In genomic region chr8:3492901-3493844, GRCm38 (mm10) we compare ENCODE assay signal across 8 mouse cellular contexts. TPM values are rescaled to one million over a fixed set of nuclear protein-coding genes. Genes with fewer than 3 reads are reported as not detected.
DNase-seq lines count a peak whose midpoint lies in the region; ATAC-seq and TF ChIP-seq lines count a peak whose summit lies in the region.

Gene Zfp358, plus strand, starts transcription at chr8:3493138.

- peak within 1 kb of the TSS; percentile 87 for H3K4me3 ChIP-seq in forebrain, embryonic 12.5 days (replicated peaks)
- H3K4me3 ChIP-seq in heart, embryonic 16.5 days (ENCODE audit: low read length), result peak within 1 kb of the TSS; percentile 98
- peak within 1 kb of the TSS; percentile 78 for H3K4me3 ChIP-seq in liver, postnatal 0 days (ENCODE audit: low read depth, low read length)
- H3K4me3 ChIP-seq in neural tube, embryonic 13.5 days, result peak within 1 kb of the TSS; percentile 72
- peak within 1 kb of the TSS; percentile 91 for H3K4me3 ChIP-seq in stomach, postnatal 0 days (ENCODE audit: low read depth, low read length)

- H3K9ac ChIP-seq in forebrain, embryonic 12.5 days, result peak within 1 kb of the TSS; percentile 93
- H3K9ac ChIP-seq in heart, embryonic 16.5 days (ENCODE audit: low read length), result peak within 1 kb of the TSS; percentile 100
- peak within 1 kb of the TSS; percentile 91 for H3K9ac ChIP-seq in liver, postnatal 0 days (replicated peaks)
- peak within 1 kb of the TSS; percentile 95 for H3K9ac ChIP-seq in neural tube, embryonic 13.5 days
- H3K9ac ChIP-seq in stomach, postnatal 0 days (ENCODE audit: low read length), result peak within 1 kb of the TSS; percentile 97

- peak; percentile 94 for ATAC-seq in forebrain, embryonic 12.5 days (ENCODE audit: low FRiP score)
- ATAC-seq in heart, embryonic 16.5 days (replicated peaks; ENCODE audit: extremely low read depth, insufficient read depth, low FRiP score), result peak; percentile 92
- peak; percentile 87 for ATAC-seq in liver, postnatal 0 days
- peak; percentile 91 for ATAC-seq in neural tube, embryonic 13.5 days (ENCODE audit: low read depth)
- ATAC-seq in stomach, postnatal 0 days (ENCODE audit: low FRiP score, low TSS enrichment), result peak; percentile 91

- H3K27me3 ChIP-seq in forebrain, embryonic 12.5 days, result no peaks in the 10 kb centered on the region
- no peaks in the 10 kb centered on the region for H3K27me3 ChIP-seq in heart, embryonic 16.5 days (ENCODE audit: control insufficient read depth, insufficient read depth, low read length)
- no peaks in the 10 kb centered on the region for H3K27me3 ChIP-seq in liver, postnatal 0 days (ENCODE audit: insufficient read depth, low read length)
- no peaks in the 10 kb centered on the region for H3K27me3 ChIP-seq in neural tube, embryonic 13.5 days
- H3K27me3 ChIP-seq in stomach, postnatal 0 days (ENCODE audit: control insufficient read depth, insufficient read depth, low read length), result no peaks in the 10 kb centered on the region

- H3K36me3 ChIP-seq in forebrain, embryonic 12.5 days (replicated peaks), result peaks cover 35% of the 10 kb centered on the region
- peaks cover 24% of the 10 kb centered on the region for H3K36me3 ChIP-seq in heart, embryonic 16.5 days (ENCODE audit: control insufficient read depth, insufficient read depth)
- peaks cover 11% of the 10 kb centered on the region for H3K36me3 ChIP-seq in liver, postnatal 0 days (replicated peaks; ENCODE audit: insufficient read depth, low read length)
- H3K36me3 ChIP-seq in neural tube, embryonic 13.5 days, result peaks cover 34% of the 10 kb centered on the region
- peaks cover 15% of the 10 kb centered on the region for H3K36me3 ChIP-seq in stomach, postnatal 0 days (ENCODE audit: control insufficient read depth, insufficient read depth, low read length)

- peaks cover 11% of the 10 kb centered on the region; the same call in 1 of the 2 replicates for H3K9me3 ChIP-seq in forebrain, embryonic 12.5 days
- H3K9me3 ChIP-seq in heart, embryonic 16.5 days (replicated peaks; ENCODE audit: control insufficient read depth, low read length), result no peaks in the 10 kb centered on the region
- no peaks in the 10 kb centered on the region for H3K9me3 ChIP-seq in liver, postnatal 0 days (ENCODE audit: low read length)
- peaks cover 7% of the 10 kb centered on the region; the same call in 1 of the 2 replicates for H3K9me3 ChIP-seq in neural tube, embryonic 13.5 days
- H3K9me3 ChIP-seq in stomach, postnatal 0 days (ENCODE audit: control insufficient read depth, low read length), result no peaks in the 10 kb centered on the region

- peak within 1 kb of the TSS; percentile 64 for H3K4me2 ChIP-seq in forebrain, embryonic 12.5 days
- H3K4me2 ChIP-seq in heart, embryonic 16.5 days (ENCODE audit: low read depth, low read length), result peak within 1 kb of the TSS; percentile 74
- peak within 1 kb of the TSS; percentile 79 for H3K4me2 ChIP-seq in liver, postnatal 0 days (ENCODE audit: low read depth, low read length)
- H3K4me2 ChIP-seq in neural tube, embryonic 13.5 days, result peak within 1 kb of the TSS; percentile 90
- H3K4me2 ChIP-seq in stomach, postnatal 0 days (replicated peaks; ENCODE audit: low read depth), result peak within 1 kb of the TSS; percentile 68

- peaks cover 18% of the 10 kb centered on the region for H3K4me1 ChIP-seq in forebrain, embryonic 12.5 days
- peaks cover 8% of the 10 kb centered on the region for H3K4me1 ChIP-seq in heart, embryonic 16.5 days (ENCODE audit: control insufficient read depth, insufficient read depth, low read length)
- peaks cover 10% of the 10 kb centered on the region; the same call in 1 of the 2 replicates for H3K4me1 ChIP-seq in liver, postnatal 0 days (ENCODE audit: insufficient read depth)
- peaks cover 33% of the 10 kb centered on the region for H3K4me1 ChIP-seq in neural tube, embryonic 13.5 days (replicated peaks)
- no peaks in the 10 kb centered on the region for H3K4me1 ChIP-seq in stomach, postnatal 0 days (replicated peaks; ENCODE audit: control insufficient read depth, insufficient read depth)

- under 1% methylated on average over 48 of the region's 64 CpGs for WGBS in forebrain, embryonic 12.5 days
- WGBS in heart, embryonic 16.5 days, result under 1% methylated on average over 57 of the region's 64 CpGs
- WGBS in liver, postnatal 0 days (ENCODE audit: insufficient replicate concordance), result under 1% methylated on average over 53 of the region's 64 CpGs
- under 1% methylated on average over 51 of the region's 64 CpGs for WGBS in neural tube, embryonic 13.5 days
- WGBS in stomach, postnatal 0 days, result under 1% methylated on average over 47 of the region's 64 CpGs

- TF ChIP-seq CTCF in liver, postnatal 0 days (IDR thresholded peaks at IDR 0.05; ENCODE audit: low read depth), result no peak
- TF ChIP-seq CTCF in stomach, postnatal 0 days (IDR thresholded peaks at IDR 0.05; ENCODE audit: low read depth), result no peak

- DNase-seq in CD4-positive helper T cell, adult 2 months (ENCODE audit: low read depth, low spot score), result peak; percentile 45
- peak; percentile 88 for DNase-seq in brain, adult 2 months (ENCODE audit: low read depth, low spot score)
- peak; percentile 77 to 89 for DNase-seq in kidney, postnatal 25 days
- DNase-seq in liver, postnatal 0 days, result peak; percentile 76
- DNase-seq in stomach, postnatal 0 days (ENCODE audit: low spot score), result peak; percentile 83

- no peak for TF ChIP-seq EP300 in liver, postnatal 0 days (IDR thresholded peaks at IDR 0.05; ENCODE audit: low read depth)
- TF ChIP-seq EP300 in stomach, postnatal 0 days (optimal IDR thresholded peaks at IDR 0.05), result no peak

- peak within 1 kb of the TSS; percentile 82 for H3K27ac ChIP-seq in forebrain, embryonic 12.5 days
- H3K27ac ChIP-seq in heart, embryonic 16.5 days (ENCODE audit: low read length), result peak within 1 kb of the TSS; percentile 84
- H3K27ac ChIP-seq in liver, postnatal 0 days (ENCODE audit: low read depth), result peak within 1 kb of the TSS; percentile 35
- peak within 1 kb of the TSS; percentile 91 for H3K27ac ChIP-seq in neural tube, embryonic 13.5 days (replicated peaks)
- peak within 1 kb of the TSS; percentile 85 for H3K27ac ChIP-seq in stomach, postnatal 0 days (replicated peaks)

RNA-seq across cellular contexts. Expression of gene Zfp358, which starts in this region (rescaled TPM):
- 69.3 and 78.4 TPM in 2 replicates for polyA plus RNA-seq in forebrain, embryonic 12.5 days (2016; fragmentation: Nextera tagmentation; extraction: Ambion mirVana)
- 30.8 and 31.0 TPM in 2 replicates for polyA plus RNA-seq in heart, embryonic 16.5 days (2015; fragmentation: Nextera tagmentation; extraction: Ambion mirVana)
- 4.9 and 6.3 TPM in 2 replicates for polyA plus RNA-seq in liver, postnatal 0 days (2015; fragmentation: Nextera tagmentation; extraction: Ambion mirVana)
- polyA plus RNA-seq in neural tube, embryonic 13.5 days (2015; fragmentation: Nextera tagmentation; extraction: Ambion mirVana), result 76.4 and 77.7 TPM in 2 replicates
- polyA plus RNA-seq in stomach, postnatal 0 days (2015; fragmentation: Nextera tagmentation; extraction: Ambion mirVana), result 19.1 and 21.3 TPM in 2 replicates

Comparison
In these comparisons a context has a peak if more than half of its experiments do, and no peak if none do; other contexts are left out.
1. Peak in every context shown above with its lines: DNase-seq, ATAC-seq, H3K4me3 ChIP-seq and H3K27ac ChIP-seq.
2. H3K27ac ChIP-seq: peak in every context shown above with its lines; median percentile 91 in neural tube, embryonic 13.5 days; 85 in stomach, postnatal 0 days; 84 in heart, embryonic 16.5 days; 82 in forebrain, embryonic 12.5 days; 35 in liver, postnatal 0 days.